Mouse (Mus musculus) layer of hippocampus, postnatal 10 days (tissue): ENCODE measurements at regions not wholly inside any gene's neighbourhood (a gene's known extent, or its start where the extent isn't known, plus 50 kb on each side); places are given as distances from the start of the nearest gene placed in this dataset.
A peak's percentile ranks its signal among the peaks of the same experiment; 100 is the strongest.

Experiments used
- DNase-seq, 2 experiments: peaks; one replicate each; pipeline ENCODE4 v3.0.0; 2021; ENCODE audit warnings: low spot score in 2 of 2

DNA sequence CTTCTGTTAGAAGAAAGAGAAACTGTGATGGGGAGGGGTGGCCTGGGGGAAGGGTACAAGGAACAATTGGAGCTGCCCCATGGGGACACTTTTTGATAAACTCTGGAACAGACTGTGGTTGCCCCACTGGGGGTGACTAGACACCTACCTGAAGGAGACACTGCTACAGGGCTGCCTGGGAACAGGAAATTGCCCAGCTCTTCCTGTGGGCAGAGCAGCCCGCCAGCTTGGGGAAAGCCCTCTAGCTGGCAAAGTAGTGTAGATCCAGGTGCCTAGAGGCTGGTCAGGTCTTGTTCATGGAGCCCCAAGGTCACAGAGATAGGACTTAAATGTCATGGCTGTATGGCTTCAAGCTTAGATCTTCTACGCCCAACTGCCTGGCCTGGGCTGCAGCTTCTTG is 157.9 kb upstream of the Sdk2 start:
- DNase-seq = no peak

GRCm38 (mm10) chr11:114223061-114223460 is 156.2 kb upstream of the Sdk2 start:
- no peak for DNase-seq

- DNase-seq = no peak
Measured at GRCm38 (mm10) chr11:114220466-114220865, 153.6 kb upstream of the Sdk2 start.

- DNase-seq = no peak
Measured at GRCm38 (mm10) chr11:114218732-114219506, 152.1 kb upstream of the Sdk2 start.

GRCm38 (mm10) chr11:114217245-114217757 is 150.5 kb upstream of the Sdk2 start:
- no peak for DNase-seq

DNA sequence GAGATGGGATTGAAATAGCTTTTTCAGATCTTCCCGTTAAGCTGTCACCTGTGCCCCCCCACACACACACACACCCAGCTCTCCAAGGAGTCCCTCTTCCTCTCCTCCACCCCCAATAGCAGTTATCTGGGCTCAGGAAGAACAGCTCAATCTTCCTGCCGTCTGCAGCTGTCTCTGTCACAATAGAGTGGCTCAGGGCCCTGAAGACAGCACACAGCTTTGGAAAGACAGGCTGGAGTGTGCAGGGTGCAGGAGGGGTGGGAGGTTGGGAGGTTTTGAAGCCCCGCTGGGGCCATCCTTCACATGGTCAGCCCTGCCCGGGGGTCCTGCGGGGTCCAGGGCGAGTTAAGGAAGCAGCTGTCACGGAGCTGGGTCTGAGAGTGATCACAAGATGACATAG is 149.6 kb upstream of the Sdk2 start:
- no peak for DNase-seq

DNA sequence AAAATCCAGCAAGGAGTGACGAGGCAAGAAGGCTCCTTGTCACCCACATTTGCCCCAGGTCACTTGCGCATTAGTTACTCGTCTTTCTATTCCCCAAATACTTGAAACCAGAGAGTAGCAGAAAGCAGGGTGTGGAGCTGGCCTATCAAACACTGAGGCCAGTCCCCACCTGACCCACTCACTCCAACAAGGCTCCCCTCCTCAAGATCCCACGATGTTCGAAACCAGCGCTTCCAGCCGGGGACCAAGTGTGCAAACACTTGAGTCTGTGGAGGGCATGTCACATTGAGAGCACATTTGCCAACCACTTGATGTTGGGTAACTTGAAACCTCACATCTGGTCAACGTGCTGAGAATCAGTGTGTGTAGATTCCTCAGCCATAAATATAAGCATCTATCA is 148.4 kb upstream of the Sdk2 start:
- no peak for DNase-seq

- no peak for DNase-seq
Measured at GRCm38 (mm10) chr11:114212136-114212535, 145.3 kb upstream of the Sdk2 start.

DNA sequence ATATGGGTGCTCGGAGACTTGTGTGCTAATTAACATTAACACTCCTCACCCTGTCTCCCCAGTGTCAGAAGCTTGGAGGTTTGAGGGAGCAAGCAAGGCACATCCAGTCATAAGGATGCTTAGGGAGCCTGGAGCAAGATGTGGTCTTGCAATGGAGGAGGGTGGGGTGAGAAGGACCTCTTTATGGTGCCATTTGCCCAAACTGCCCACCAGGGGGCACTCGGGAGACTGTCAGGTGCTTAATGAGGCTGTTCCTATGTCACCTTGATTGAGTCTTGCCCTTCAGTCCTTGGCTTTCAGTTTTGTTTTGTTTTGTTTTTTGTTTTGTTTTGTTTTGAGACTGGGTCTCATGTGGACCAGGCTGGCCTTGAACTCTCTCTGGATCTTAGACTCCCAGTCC is 138.3 kb upstream of the Sdk2 start:
- DNase-seq = peak; percentile 44 to 62

DNA sequence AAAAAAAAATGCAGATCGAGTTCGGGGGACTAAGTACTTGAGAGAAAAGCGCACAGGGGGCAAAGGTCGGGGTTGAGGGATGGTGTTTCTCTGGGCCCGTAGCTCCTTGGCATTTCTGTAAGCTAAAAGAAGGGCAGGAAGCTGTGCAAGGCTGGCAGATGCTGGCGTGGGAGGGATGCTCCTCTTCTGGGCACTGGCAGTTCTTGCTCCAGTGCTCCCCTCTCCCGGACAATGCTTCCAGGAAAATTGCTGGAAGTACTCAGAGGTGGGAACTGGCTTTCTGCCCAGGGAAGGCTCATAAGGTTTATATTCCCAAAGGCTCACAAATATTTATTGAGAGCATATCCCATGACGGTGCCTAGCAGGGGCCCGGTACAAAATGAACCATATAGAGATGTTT is 136.6 kb upstream of the Sdk2 start:
- DNase-seq = no peak

DNA sequence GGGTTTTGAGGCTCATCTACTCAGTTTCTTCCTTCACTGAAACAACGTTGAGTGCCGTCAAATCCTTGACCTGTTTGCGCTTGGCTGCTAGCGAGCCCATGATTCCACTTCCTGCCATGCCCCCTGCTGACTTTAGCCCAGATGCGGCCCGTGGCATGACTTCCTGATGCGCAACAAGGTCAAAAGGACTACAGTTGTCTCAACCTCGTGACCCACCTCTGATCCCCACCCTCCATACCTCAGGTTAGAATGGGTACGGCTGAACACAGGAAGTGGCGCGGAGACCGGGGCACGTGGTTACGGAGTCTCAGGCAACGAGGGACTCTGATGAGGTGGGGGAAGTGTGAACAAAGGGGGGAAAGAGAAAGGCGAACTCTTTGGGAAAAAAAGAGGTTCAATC is 135.6 kb upstream of the Sdk2 start:
- DNase-seq = no peak

GRCm38 (mm10) chr11:114199081-114199586 is 132.3 kb upstream of the Sdk2 start:
- no peak for DNase-seq

GRCm38 (mm10) chr11:114198317-114199032 is 131.6 kb upstream of the Sdk2 start:
- peak; percentile 94 to 95 for DNase-seq

GRCm38 (mm10) chr11:114195291-114195690 is 128.4 kb upstream of the Sdk2 start:
- no peak for DNase-seq

DNA sequence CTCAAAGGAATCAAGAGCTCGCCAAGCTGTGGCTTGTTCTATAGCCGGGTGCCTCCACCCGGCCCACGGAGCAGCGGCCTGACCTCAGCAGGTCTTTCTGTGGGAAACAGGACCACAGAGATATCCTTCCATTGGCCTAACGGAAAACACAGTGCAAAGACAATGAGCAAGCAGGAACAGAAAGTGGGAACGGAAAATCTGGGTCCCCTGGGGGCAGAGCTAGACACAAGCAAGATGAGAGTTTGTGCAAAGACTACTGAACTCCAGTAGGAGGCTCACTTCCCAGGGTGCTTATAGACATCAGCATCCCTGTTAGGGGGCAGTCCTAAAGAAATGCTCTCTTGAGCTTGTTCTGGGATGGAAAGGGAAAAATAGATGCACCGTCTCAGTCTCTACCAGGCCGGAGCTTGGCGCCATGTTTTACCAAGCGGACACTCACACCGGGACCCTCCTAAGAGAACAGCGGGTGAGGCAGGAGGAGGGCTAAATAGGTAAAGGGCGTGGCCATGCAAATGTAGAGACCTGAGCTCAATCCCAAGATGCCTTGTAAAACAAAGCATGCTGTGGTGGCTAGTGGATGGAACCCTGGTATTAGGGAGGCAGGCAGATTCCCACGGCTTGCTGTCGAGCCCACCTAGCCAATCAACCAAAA is 127.3 kb upstream of the Sdk2 start:
- no peak for DNase-seq

DNA sequence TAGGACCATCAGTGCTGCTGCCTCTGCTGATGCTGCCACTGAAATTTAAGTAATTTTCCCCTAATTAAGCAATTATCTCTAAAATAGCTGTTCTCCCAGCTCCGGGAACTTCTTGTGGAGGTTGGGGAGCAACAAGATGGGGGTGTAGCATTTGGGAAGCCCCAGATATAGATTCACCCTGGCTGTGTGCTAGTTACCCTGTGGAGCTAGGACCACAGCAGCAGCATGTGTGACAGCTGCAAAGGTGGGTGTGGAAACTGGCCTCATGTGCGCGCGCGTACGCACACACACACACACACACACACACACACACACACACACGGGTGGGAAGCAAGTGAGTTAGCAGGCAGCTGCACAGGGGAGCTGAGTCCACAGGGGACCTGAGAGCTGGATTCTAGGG is 126.2 kb upstream of the Sdk2 start:
- no peak for DNase-seq

DNA sequence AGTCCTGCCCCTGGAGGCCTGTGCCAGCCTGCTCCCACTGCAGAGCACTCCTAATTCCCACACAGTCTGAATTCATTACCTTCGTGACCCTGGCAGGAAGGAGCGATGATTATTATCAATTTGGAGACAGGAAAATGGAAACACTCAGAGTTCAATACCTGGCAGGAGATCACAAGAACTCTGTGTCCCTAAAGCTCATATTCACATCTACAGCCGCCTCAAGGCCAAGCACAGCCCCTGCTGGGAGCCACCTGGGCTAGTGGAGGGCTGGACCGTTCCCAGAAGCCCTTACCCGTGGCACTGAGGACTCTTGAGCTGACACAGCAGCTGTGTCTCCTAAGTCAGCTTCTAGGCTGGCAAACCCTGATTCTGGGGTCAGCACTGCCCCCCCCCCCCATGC is 124.8 kb upstream of the Sdk2 start:
- DNase-seq = no peak

DNA sequence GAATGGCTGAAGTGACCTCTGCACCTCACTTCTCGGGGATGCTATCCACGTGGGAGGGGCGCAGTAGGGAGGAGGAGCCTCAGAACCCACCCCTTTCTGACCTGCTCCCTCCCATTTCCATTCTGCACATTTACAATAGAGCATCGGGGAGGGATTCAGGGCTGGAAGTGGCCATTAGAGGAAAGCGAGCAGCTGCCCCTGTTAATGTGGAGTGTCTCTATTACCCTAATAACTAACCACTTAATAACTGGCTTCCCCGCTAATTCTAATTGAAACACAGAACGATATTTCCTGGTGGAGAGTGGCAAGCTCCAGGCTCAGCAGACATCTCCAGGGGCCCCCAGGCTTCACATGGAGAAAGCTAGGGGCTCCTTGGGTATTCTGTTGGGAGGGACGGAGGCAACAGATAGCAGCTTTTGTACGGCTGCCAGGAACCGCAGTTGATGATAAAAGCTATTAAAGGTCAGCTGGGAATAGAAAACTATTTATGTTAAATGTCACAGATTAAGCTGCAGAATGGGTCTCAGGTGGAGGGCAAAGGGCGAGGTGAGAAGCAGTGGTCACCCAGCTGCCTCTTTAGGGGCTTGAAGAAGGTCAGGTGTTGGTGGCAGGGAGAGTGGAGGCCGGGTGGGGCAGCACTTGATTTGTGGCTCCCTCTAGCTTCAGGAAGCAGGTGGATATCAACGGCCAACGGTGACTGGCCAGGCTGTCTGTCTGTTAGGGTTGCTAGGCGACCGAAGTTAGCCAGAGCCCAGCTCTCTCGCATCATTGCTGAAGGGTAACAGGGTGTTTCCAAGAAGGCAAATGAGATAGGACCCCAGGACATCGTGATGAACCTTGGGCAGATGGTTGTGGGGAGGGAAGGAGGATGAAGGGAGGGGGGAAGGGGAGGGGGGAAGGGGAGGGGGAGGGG is 118.4 kb upstream of the Sdk2 start:
- peak in 1 of 2 experiments; percentile 58 for DNase-seq

GRCm38 (mm10) chr11:114184431-114184830 is 117.6 kb upstream of the Sdk2 start:
- no peak for DNase-seq

DNA sequence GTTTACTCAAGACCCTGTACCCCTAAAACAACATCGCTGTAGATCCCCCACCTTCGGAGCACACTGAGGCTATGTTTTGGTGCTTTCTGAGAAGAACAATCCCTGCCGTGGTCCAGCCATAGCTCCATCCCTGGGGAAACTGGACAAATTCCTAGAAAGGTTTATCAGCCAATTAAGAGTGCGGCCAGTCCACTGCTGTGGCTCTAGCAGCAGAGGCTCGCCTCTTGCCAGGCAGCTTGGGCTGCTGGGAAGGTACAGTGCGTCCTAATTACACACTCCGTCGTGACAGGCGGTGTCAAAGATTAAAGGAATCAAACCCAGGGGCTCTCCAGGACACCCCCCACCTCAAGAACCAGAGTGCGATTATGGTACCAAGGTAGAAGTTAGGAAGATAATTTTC is 116.4 kb upstream of the Sdk2 start:
- no peak for DNase-seq
